Mouse (Mus musculus) liver, postnatal 0 days (tissue): ENCODE data around the gene Ptpa.

ENCODE experiments used
- CTCF ChIP-seq: sonication (generic); IDR thresholded peaks from 2 replicates; pipeline ENCODE4 v1.5.1; 2016; ENCODE audit warnings: antibody characterized with exemption, low read depth
- EP300 ChIP-seq: IDR thresholded peaks from 2 replicates; pipeline ENCODE4 v1.6.1; 2016; ENCODE audit warnings: antibody characterized with exemption, low read depth, mild to moderate bottlenecking

GRCm38 (mm10) chr2:30474776-30475175, 58.9 kb downstream of the Ptpa start:
- TF ChIP-seq CTCF (no peak), EP300 (no peak)
